Mouse (Mus musculus) CH12.LX (cell line): Measurements from ENCODE around the gene Dpm2. TPM values are rescaled to one million over a fixed set of nuclear protein-coding genes. Genes with fewer than 3 reads are reported as not detected.

ENCODE experiments used
- DNase-seq: peaks from one replicate; pipeline ENCODE4 v3.0.0-alpha.2; 2013; ENCODE audit errors: extremely low read depth
- H3K27ac ChIP-seq: 2 replicates; pipeline ENCODE4 v1.5.1; 2012; ENCODE audit warnings: low read depth, mild to moderate bottlenecking, control low read depth, moderate library complexity; ENCODE audit not compliant: insufficient read depth
- H3K27me3 ChIP-seq: replicated peaks from 2 replicates; pipeline ENCODE3; 2012; ENCODE audit warnings: inconsistent platforms
- H3K36me3 ChIP-seq, 2 experiments: replicated peaks in 1 of 2; 2 replicates each; pipeline versions ENCODE3 to v1.6.1; 2012; ENCODE audit warnings: inconsistent platforms in 1 of 2, low read length in 1 of 2, mild to moderate bottlenecking in 1 of 2, mixed read lengths in 1 of 2, moderate library complexity in 1 of 2; ENCODE audit not compliant: control insufficient read depth in 1 of 2, insufficient read depth in 1 of 2
- H3K4me1 ChIP-seq, 2 experiments: 2 replicates each; pipeline ENCODE4 v1.6.1; 2012; ENCODE audit warnings: inconsistent platforms in 1 of 2, moderate library complexity in 1 of 2; ENCODE audit not compliant: insufficient read depth in 2 of 2, control insufficient read depth in 1 of 2
- H3K4me2 ChIP-seq: 2 replicates; pipeline ENCODE4 v1.6.1; 2012; ENCODE audit warnings: low read depth, mild to moderate bottlenecking, control low read depth; ENCODE audit not compliant: poor library complexity, insufficient read depth, severe bottlenecking
- H3K4me3 ChIP-seq, 3 experiments: fragments of 150-350 bp in 1 of 3; sonication (generic) in 1 of 3; replicated peaks in 1 of 3; 2 replicates each; pipeline versions ENCODE3 to v1.5.1; 2011 to 2012; ENCODE audit warnings: low read depth in 2 of 3, low read length in 2 of 3, mild to moderate bottlenecking in 2 of 3, moderate library complexity in 2 of 3, control low read depth in 1 of 3, improper control_type of control experiment in 1 of 3, inconsistent platforms in 1 of 3, mixed read lengths in 1 of 3; ENCODE audit not compliant: poor library complexity in 1 of 3
- H3K79me2 ChIP-seq: replicated peaks from 2 replicates; pipeline ENCODE4 v1.6.1; 2012; ENCODE audit warnings: mild to moderate bottlenecking, moderate library complexity; ENCODE audit not compliant: control insufficient read depth, poor library complexity, insufficient read depth, severe bottlenecking; ENCODE audit errors: extremely low read depth
- H3K9ac ChIP-seq: 2 replicates; pipeline ENCODE4 v1.6.1; 2012; ENCODE audit warnings: low read depth, mild to moderate bottlenecking, control low read depth, moderate library complexity; ENCODE audit not compliant: insufficient read depth
- H3K9me3 ChIP-seq: replicated peaks from 2 replicates; pipeline ENCODE3; 2012; ENCODE audit warnings: low read length, inconsistent platforms, mixed read lengths
- CHD2 ChIP-seq: IDR thresholded peaks from 2 replicates; pipeline ENCODE4 v1.6.1; 2011; ENCODE audit warnings: low read length, improper control_type of control experiment
- CTCF ChIP-seq, 2 experiments: IDR thresholded peaks in 1 of 2; conservative IDR thresholded peaks in 1 of 2; 2 replicates each; pipeline ENCODE4 v1.5.1; 2011 to 2012; ENCODE audit warnings: low read depth in 2 of 2, low read length in 2 of 2, improper control_type of control experiment in 1 of 2, inconsistent platforms in 1 of 2, mild to moderate bottlenecking in 1 of 2, moderate library complexity in 1 of 2
- EP300 ChIP-seq: IDR thresholded peaks from 2 replicates; pipeline ENCODE4 v1.6.1; 2011; ENCODE audit warnings: low read length, improper control_type of control experiment
- ETS1 ChIP-seq: conservative IDR thresholded peaks from 2 replicates; pipeline ENCODE4 v1.6.1; 2012; ENCODE audit warnings: low read depth, mild to moderate bottlenecking, inconsistent platforms, low read length, improper control_type of control experiment, moderate library complexity
- HCFC1 ChIP-seq: IDR thresholded peaks from 2 replicates; pipeline ENCODE4 v1.6.1; 2012; ENCODE audit warnings: low read depth, mild to moderate bottlenecking, inconsistent platforms, low read length, improper control_type of control experiment
- JUND ChIP-seq: conservative IDR thresholded peaks from 2 replicates; pipeline ENCODE4 v1.6.1; 2011; ENCODE audit warnings: low read depth, low read length, improper control_type of control experiment
- KAT2A ChIP-seq: IDR thresholded peaks from 2 replicates; pipeline ENCODE4 v1.6.1; 2012; ENCODE audit warnings: low read length, improper control_type of control experiment, inconsistent platforms; ENCODE audit not compliant: insufficient replicate concordance
- MAFK ChIP-seq: IDR thresholded peaks from 2 replicates; pipeline ENCODE4 v1.6.1; 2011; ENCODE audit warnings: low read length, improper control_type of control experiment; ENCODE audit not compliant: insufficient replicate concordance
- MAX ChIP-seq: IDR thresholded peaks from 2 replicates; pipeline ENCODE4 v1.6.1; 2011; ENCODE audit warnings: low read length, improper control_type of control experiment
- MAZ ChIP-seq: IDR thresholded peaks from 2 replicates; pipeline ENCODE4 v1.6.1; 2012; ENCODE audit warnings: low read depth, mild to moderate bottlenecking, inconsistent platforms, low read length, improper control_type of control experiment, moderate library complexity
- MEF2A ChIP-seq: IDR thresholded peaks from 2 replicates; pipeline ENCODE4 v1.6.1; 2014; ENCODE audit warnings: low read depth, mild to moderate bottlenecking, inconsistent platforms, low read length, improper control_type of control experiment, borderline replicate concordance
- MYC ChIP-seq: IDR thresholded peaks from 2 replicates; pipeline ENCODE4 v1.6.1; 2011; ENCODE audit warnings: low read depth, mild to moderate bottlenecking, improper control_type of control experiment, low read length
- NELFE ChIP-seq: IDR thresholded peaks from 2 replicates; pipeline ENCODE4 v1.6.1; 2011; ENCODE audit warnings: low read depth, low read length, improper control_type of control experiment
- PAX5 ChIP-seq: IDR thresholded peaks from 2 replicates; pipeline ENCODE4 v1.6.1; 2012; ENCODE audit warnings: low read length, inconsistent platforms, mixed read lengths
- POLR2A ChIP-seq: IDR thresholded peaks from 2 replicates; pipeline ENCODE4 v1.6.1; 2011; ENCODE audit warnings: low read depth, mild to moderate bottlenecking, improper control_type of control experiment, low read length
- RAD21 ChIP-seq: IDR thresholded peaks from 2 replicates; pipeline ENCODE4 v1.6.1; 2011; ENCODE audit warnings: low read depth, mild to moderate bottlenecking, low read length, improper control_type of control experiment, moderate library complexity
- RCOR1 ChIP-seq: conservative IDR thresholded peaks from 2 replicates; pipeline ENCODE4 v1.6.1; 2012; ENCODE audit warnings: low read depth, mild to moderate bottlenecking, inconsistent platforms, low read length, improper control_type of control experiment
- TBP ChIP-seq: conservative IDR thresholded peaks from 2 replicates; pipeline ENCODE4 v1.6.1; 2011; ENCODE audit warnings: low read depth, low read length, improper control_type of control experiment
- TCF12 ChIP-seq: IDR thresholded peaks from 2 replicates; pipeline ENCODE4 v1.6.1; 2014; ENCODE audit warnings: low read depth, mild to moderate bottlenecking, inconsistent platforms, low read length, improper control_type of control experiment
- UBTF ChIP-seq: IDR thresholded peaks from 2 replicates; pipeline ENCODE4 v1.6.1; 2012; ENCODE audit warnings: low read depth, mild to moderate bottlenecking, inconsistent platforms, low read length, improper control_type of control experiment, moderate library complexity
- USF2 ChIP-seq: conservative IDR thresholded peaks from 2 replicates; pipeline ENCODE4 v1.6.1; 2011; ENCODE audit warnings: low read depth, low read length, improper control_type of control experiment
- ZC3H11A ChIP-seq: IDR thresholded peaks from 2 replicates; pipeline ENCODE4 v1.6.1; 2012; ENCODE audit warnings: low read depth, mild to moderate bottlenecking, inconsistent platforms, low read length, improper control_type of control experiment
- ZKSCAN1 ChIP-seq: IDR thresholded peaks from 2 replicates; pipeline ENCODE4 v1.6.1; 2012; ENCODE audit warnings: low read depth, inconsistent platforms, low read length, improper control_type of control experiment, borderline replicate concordance
- ZMIZ1 ChIP-seq: IDR thresholded peaks from 2 replicates; pipeline ENCODE4 v1.6.1; 2012; ENCODE audit warnings: low read depth, mild to moderate bottlenecking, inconsistent platforms, low read length, improper control_type of control experiment
- dilution Hi-C: fragments of 300-500 bp; cut with MboI; formaldehyde crosslinking; loops from 2 replicates; pipeline ENCODE4 v1.14.3; 2020; ENCODE audit warnings: low sequenced_read_pairs; ENCODE audit not compliant: extremely low pct_unique_long_range_greater_than_20kb, extremely low pct_ligation_motif_present
- in situ Hi-C: fragments of 300-500 bp; cut with MboI; formaldehyde crosslinking; loops from 3 replicates; pipeline ENCODE4 v1.14.3; 2019; ENCODE audit warnings: low sequenced_read_pairs, low pct_ligation_motif_present, low pct_unique_long_range_greater_than_20kb, mixed read lengths
- polyA plus RNA-seq: library from polyadenylated mRNA; unstranded; fragments of >175 nt; gene quantifications from 2 replicates; pipeline ENCODE4 v1.2.1, GENCODE M21; 2012; ENCODE audit warnings: low read depth; ENCODE audit not compliant: insufficient read length
- total RNA-seq, 2 experiments: library from RNA; depleted of rRNA; stranded (reverse); fragments of 300-350 nt in 1 of 2; fragments of >200 nt in 1 of 2; gene quantifications; 2 replicates each; pipeline ENCODE4 v1.2.3; 2012 to 2014

The Dpm2 gene
- total and polyA plus RNA-seq, 3 experiments = 30.9 to 63.6 (median 33.8) TPM

DNA sequence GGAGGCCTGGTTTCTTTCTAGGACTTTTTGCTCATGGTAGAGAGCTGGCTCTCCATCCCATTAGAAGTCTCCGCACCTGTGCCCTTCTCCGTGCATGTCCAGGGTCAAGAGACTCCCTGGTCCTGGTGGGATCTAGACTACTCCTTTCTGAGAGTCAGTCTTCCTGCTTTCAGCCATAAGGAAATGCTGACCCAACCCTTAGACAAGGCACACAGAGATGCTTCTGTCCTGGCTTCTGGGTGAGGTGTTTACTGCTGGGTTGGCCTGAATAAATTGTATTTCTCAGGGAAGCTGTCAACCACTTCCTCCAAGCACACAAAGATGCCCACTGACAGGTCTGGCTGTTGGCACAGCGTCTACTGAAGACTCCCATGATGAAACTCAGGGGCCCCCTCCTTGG lies 28.8 kb downstream of the Dpm2 start, which contains the start of gene St6galnac6:
TSS of gene St6galnac6 (plus strand) at position 301 of the 400 bp plus-strand sequence.
- no peak within 1 kb of the TSS for H3K4me3 ChIP-seq
- DNase-seq = no peak
- peaks cover 0 to 19% of the 10 kb centered on the region in 2 experiments; a peak in 2 of 4 replicates for H3K4me1 ChIP-seq
- in situ Hi-C loops (no loop called here), dilution Hi-C loops (no loop called here)
- no peak within 1 kb of the TSS for H3K4me2 ChIP-seq
- no peaks in the 10 kb centered on the region for H3K27me3 ChIP-seq
- H3K9me3 ChIP-seq = no peaks in the 10 kb centered on the region
- no peak within 1 kb of the TSS for H3K9ac ChIP-seq
- no peaks in the 10 kb centered on the region for H3K79me2 ChIP-seq
- no peak for TF ChIP-seq ZC3H11A
- no peak for TF ChIP-seq CHD2
- no peak for TF ChIP-seq EP300
- no peak for TF ChIP-seq ZMIZ1
- no peak for TF ChIP-seq MAZ
- TF ChIP-seq ETS1 = no peak
- TF ChIP-seq POLR2A = no peak
- no peak for TF ChIP-seq ZKSCAN1
- TF ChIP-seq PAX5 = no peak
- TF ChIP-seq USF2 = no peak
- TF ChIP-seq, all 38 proteins: peak for 0
- Histone ChIP-seq H3K36me3 (peaks cover 37 to 63% of the 10 kb centered on the region in 2 experiments), H3K27ac (no peak within 1 kb of the TSS)

- Histone ChIP-seq H3K9ac (no peak overlapping the region), H3K4me1 (peaks cover 0 to 25% of the 10 kb centered on the region in 2 experiments; a peak in 2 of 4 replicates), H3K4me3 (no peak overlapping the region), H3K9me3 (no peaks in the 10 kb centered on the region), H3K79me2 (no peaks in the 10 kb centered on the region), H3K27me3 (no peaks in the 10 kb centered on the region), H3K27ac (no peak overlapping the region), H3K36me3 (peaks cover 20 to 44% of the 10 kb centered on the region in 2 experiments), H3K4me2 (no peak overlapping the region)
- dilution Hi-C loops (no loop called here), in situ Hi-C loops (no loop called here)
- TF ChIP-seq MEF2A = no peak
- TF ChIP-seq RAD21 = no peak
- peak in 1 of 2 experiments; percentile 59; a peak in 2 of 4 replicates for TF ChIP-seq CTCF (conservative IDR thresholded peaks at IDR 0.05 in 1 of 2, IDR thresholded peaks at IDR 0.05 in 1 of 2; ENCODE audit: low read depth in 2 of 2, low read length in 2 of 2)
- peak; percentile 69 for DNase-seq
Measured at GRCm38 (mm10) chr2:32601417-32602065, 30.9 kb downstream of the Dpm2 start.

DNA sequence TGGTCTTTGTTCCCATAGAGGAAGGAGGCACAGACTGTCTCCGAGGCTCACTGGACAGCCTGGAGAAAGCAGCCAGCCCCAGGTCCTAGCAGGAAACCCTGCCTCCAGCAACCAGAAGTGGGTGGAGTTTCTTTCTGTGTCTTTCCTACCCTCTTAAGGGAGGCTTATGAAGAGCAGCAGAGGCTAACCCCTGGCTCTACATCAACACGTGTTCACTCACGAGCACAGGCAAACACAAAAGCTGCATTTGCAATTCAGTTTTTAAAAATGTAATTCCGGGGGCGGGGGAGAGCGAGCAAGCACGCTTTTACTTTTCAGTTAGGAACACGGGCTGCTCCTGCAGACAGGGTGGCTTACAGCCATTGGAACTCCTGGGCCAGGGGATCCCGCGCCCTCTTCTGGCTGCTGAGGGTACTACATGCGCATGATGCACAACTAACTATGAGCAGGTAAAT lies 32.0 kb downstream of the Dpm2 start:
- Histone ChIP-seq H3K79me2 (no peaks in the 10 kb centered on the region), H3K9me3 (no peaks in the 10 kb centered on the region), H3K9ac (no peak overlapping the region), H3K4me1 (peaks cover 0 to 26% of the 10 kb centered on the region in 2 experiments; a peak in 2 of 4 replicates), H3K4me2 (no peak overlapping the region), H3K36me3 (peaks cover 10 to 33% of the 10 kb centered on the region in 2 experiments), H3K27ac (no peak overlapping the region), H3K4me3 (no peak overlapping the region), H3K27me3 (no peaks in the 10 kb centered on the region)
- peak; percentile 77 for DNase-seq
- in situ Hi-C loops (no loop called here), dilution Hi-C loops (no loop called here)
- TF ChIP-seq MEF2A = no peak
- TF ChIP-seq TCF12 = no peak
- TF ChIP-seq EP300 = no peak
- no peak for TF ChIP-seq MAFK
- TF ChIP-seq HCFC1 = 0 out of 2 replicates have a peak, but pooled peaks have one; percentile 18
- TF ChIP-seq ZMIZ1 = no peak
- no peak for TF ChIP-seq KAT2A
- TF ChIP-seq NELFE = 0 out of 2 replicates have a peak, but pooled peaks have one; percentile 8
- no peak for TF ChIP-seq RCOR1
- TF ChIP-seq UBTF = no peak
- peak; percentile 76 to 79 for TF ChIP-seq CTCF (conservative IDR thresholded peaks at IDR 0.05 in 1 of 2, IDR thresholded peaks at IDR 0.05 in 1 of 2; ENCODE audit: low read depth in 2 of 2, low read length in 2 of 2)
- TF ChIP-seq RAD21 = peak; percentile 35
- TF ChIP-seq MYC = peak; percentile 20; the same call in 1 of the 2 replicates
- no peak for TF ChIP-seq USF2
- TF ChIP-seq TBP = no peak
- no peak for TF ChIP-seq MAX
- no peak for TF ChIP-seq JUND
- TF ChIP-seq ZKSCAN1 = no peak
